Mouse (Mus musculus): Measurements from ENCODE around the gene Hsd17b13.

GRCm38 (mm10) chr5:103939856-103940255 is 37.4 kb downstream of the Hsd17b13 start:
- TF ChIP-seq POLR2A (IDR thresholded peaks at IDR 0.05; ENCODE audit: control insufficient read depth, low read depth, low read length) (no peak), CTCF (IDR thresholded peaks at IDR 0.05; ENCODE audit: control insufficient read depth, insufficient read depth, insufficient replicate concordance, low read depth, low read length) (no peak)

Measured in testis, adult 2 months (tissue).